Mouse (Mus musculus): ENCODE measurements around the gene Gm6676. TPM values are rescaled to one million over a fixed set of nuclear protein-coding genes. Genes with fewer than 3 reads are reported as not detected.
"Not testable (repeated sequence)": the region's sequence is repeated elsewhere in the genome, so short reads cannot be mapped to it uniquely, and the experiment has no call there.

The Gm6676 gene
- not detected in 2 replicates for polyA plus RNA-seq (2014; fragmentation: Nextera tagmentation; extraction: Ambion mirVana)

GRCm38 (mm10) chr14:7125312-7125711 is at the start of gene Gm6676:
Gm6676 (minus strand) TSS chr14:7125412.
- not testable (repeated sequence) for H3K4me3 ChIP-seq (ENCODE audit: low read depth, low read length); H3K27ac ChIP-seq (replicated peaks; ENCODE audit: low read depth, low read length); H3K4me1 ChIP-seq (ENCODE audit: control insufficient read depth, insufficient read depth, low read length); H3K9me3 ChIP-seq (replicated peaks; ENCODE audit: control insufficient read depth, low read length); H3K27me3 ChIP-seq (ENCODE audit: control insufficient read depth, insufficient read depth, low read length); DNase-seq (ENCODE audit: low spot score); ATAC-seq (replicated peaks; ENCODE audit: insufficient number of reproducible peaks, low FRiP score, low TSS enrichment, low read depth); H3K9ac ChIP-seq (replicated peaks; ENCODE audit: low read length); H3K36me3 ChIP-seq (replicated peaks; ENCODE audit: control insufficient read depth, insufficient read depth, low read depth, low read length); H3K4me2 ChIP-seq (ENCODE audit: low read depth, low read length)
- no CpG with 5 or more reads among the region's 2 CpGs for WGBS

DNA sequence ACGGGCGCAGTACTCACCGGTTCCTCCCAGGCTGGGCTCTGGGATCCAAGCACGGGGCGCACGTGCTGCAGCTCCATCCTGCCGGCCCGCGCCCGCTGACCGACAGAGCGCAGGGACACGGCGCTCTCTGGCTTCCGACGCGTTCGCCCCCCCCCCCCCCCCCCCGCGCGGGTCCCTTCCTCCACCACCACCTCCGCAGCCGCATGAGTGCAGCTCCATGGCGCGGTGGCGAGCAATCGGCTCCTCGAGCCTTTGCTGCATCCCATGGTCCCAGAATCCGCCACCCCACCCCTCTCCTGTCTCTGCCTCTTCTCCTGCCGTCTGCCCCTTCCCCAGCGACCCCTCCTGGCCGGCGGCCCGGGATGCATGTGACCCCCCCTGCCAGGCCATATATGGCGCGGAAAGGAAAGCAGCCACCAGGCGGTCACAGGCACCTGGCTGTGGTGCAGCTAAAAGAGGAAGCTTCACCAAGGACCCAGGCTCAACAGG is 49.3 kb upstream of the Gm6676 start, which contains the start of gene Gm3512:
Gene Gm3512 (minus strand): TSS at position 51 of the 489 bp plus-strand sequence.
- WGBS: no CpG with 5 or more reads among the region's 37 CpGs
- H3K9ac ChIP-seq (replicated peaks; ENCODE audit: low read length); DNase-seq (ENCODE audit: low spot score); H3K4me2 ChIP-seq (ENCODE audit: low read depth, low read length); ATAC-seq (replicated peaks; ENCODE audit: insufficient number of reproducible peaks, low FRiP score, low TSS enrichment, low read depth); H3K27ac ChIP-seq (replicated peaks; ENCODE audit: low read depth, low read length); H3K4me3 ChIP-seq (ENCODE audit: low read depth, low read length); H3K9me3 ChIP-seq (replicated peaks; ENCODE audit: control insufficient read depth, low read length); H3K4me1 ChIP-seq (ENCODE audit: control insufficient read depth, insufficient read depth, low read length); H3K27me3 ChIP-seq (ENCODE audit: control insufficient read depth, insufficient read depth, low read length); H3K36me3 ChIP-seq (replicated peaks; ENCODE audit: control insufficient read depth, insufficient read depth, low read depth, low read length): not testable (repeated sequence)

DNA sequence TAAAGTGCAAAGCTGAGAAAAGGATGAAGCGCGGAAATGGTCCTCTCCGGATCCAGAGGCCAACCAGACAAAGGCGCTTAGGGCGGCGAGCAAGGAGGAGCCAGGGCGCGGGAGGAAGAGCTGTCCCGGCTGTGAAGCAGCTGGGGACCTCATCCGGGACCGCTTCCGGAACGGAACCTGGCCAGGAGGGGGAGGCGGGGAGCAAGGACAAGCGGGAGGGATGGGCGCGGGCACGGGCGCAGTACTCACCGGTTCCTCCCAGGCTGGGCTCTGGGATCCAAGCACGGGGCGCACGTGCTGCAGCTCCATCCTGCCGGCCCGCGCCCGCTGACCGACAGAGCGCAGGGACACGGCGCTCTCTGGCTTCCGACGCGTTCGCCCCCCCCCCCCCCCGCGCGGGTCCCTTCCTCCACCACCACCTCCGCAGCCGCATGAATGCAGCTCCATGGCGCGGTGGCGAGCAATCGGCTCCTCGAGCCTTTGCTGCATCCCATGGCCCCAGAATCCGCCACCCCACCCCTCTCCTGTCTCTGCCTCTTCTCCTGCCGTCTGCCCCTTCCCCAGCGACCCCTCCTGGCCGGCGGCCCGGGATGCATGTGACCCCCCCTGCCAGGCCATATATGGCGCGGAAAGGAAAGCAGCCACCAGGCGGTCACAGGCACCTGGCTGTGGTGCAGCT is 19.9 kb downstream of the Gm6676 start:
- H3K9ac ChIP-seq (replicated peaks; ENCODE audit: low read length): peak overlapping the region; percentile 69
- peak overlapping the region; percentile 45 for H3K4me2 ChIP-seq (ENCODE audit: low read depth, low read length)
- H3K4me1 ChIP-seq (ENCODE audit: control insufficient read depth, insufficient read depth, low read length); ATAC-seq (replicated peaks; ENCODE audit: insufficient number of reproducible peaks, low FRiP score, low TSS enrichment, low read depth); H3K9me3 ChIP-seq (replicated peaks; ENCODE audit: control insufficient read depth, low read length); H3K36me3 ChIP-seq (replicated peaks; ENCODE audit: control insufficient read depth, insufficient read depth, low read depth, low read length); H3K27me3 ChIP-seq (ENCODE audit: control insufficient read depth, insufficient read depth, low read length): not testable (repeated sequence)
- peak; percentile 33 for DNase-seq (ENCODE audit: low spot score)
- peak overlapping the region; percentile 41 for H3K4me3 ChIP-seq (ENCODE audit: low read depth, low read length)
- WGBS: 0% methylated on average over 2 of the region's 54 CpGs
- 0 out of 2 replicates have a peak overlapping the region, but pooled peaks have one; percentile 28 for H3K27ac ChIP-seq (replicated peaks; ENCODE audit: low read depth, low read length)

- not testable (repeated sequence) for H3K9me3 ChIP-seq (replicated peaks; ENCODE audit: control insufficient read depth, low read length); DNase-seq (ENCODE audit: low spot score); H3K9ac ChIP-seq (replicated peaks; ENCODE audit: low read length); H3K4me2 ChIP-seq (ENCODE audit: low read depth, low read length); H3K4me1 ChIP-seq (ENCODE audit: control insufficient read depth, insufficient read depth, low read length); ATAC-seq (replicated peaks; ENCODE audit: insufficient number of reproducible peaks, low FRiP score, low TSS enrichment, low read depth); H3K27ac ChIP-seq (replicated peaks; ENCODE audit: low read depth, low read length); H3K27me3 ChIP-seq (ENCODE audit: control insufficient read depth, insufficient read depth, low read length); H3K4me3 ChIP-seq (ENCODE audit: low read depth, low read length); H3K36me3 ChIP-seq (replicated peaks; ENCODE audit: control insufficient read depth, insufficient read depth, low read depth, low read length)
- WGBS: 76% methylated on average over 1 of the region's 3 CpGs
Observed at GRCm38 (mm10) chr14:7100521-7100920, 24.7 kb downstream of the Gm6676 start, which contains the start of gene Gm3696. Gm3696 (minus strand) TSS chr14:7100621.

Other genes starting within 250 kb of the Gm6676 start
- 2.2 and 2.8 TPM in 2 replicates for gene Gm3667, start 235.4 kb downstream of the Gm6676 start, polyA plus RNA-seq (2014; fragmentation: Nextera tagmentation; extraction: Ambion mirVana)
- not detected in 2 replicates for gene Gm6356, start 151.6 kb downstream of the Gm6676 start, polyA plus RNA-seq (2014; fragmentation: Nextera tagmentation; extraction: Ambion mirVana)
- gene Gm10406, start 98.0 kb downstream of the Gm6676 start, polyA plus RNA-seq (2014; fragmentation: Nextera tagmentation; extraction: Ambion mirVana): 1.7 and 2.0 TPM in 2 replicates
- not detected in 2 replicates for gene Gm3685, start 80.4 kb downstream of the Gm6676 start, polyA plus RNA-seq (2014; fragmentation: Nextera tagmentation; extraction: Ambion mirVana)
- 2.3 and 2.5 TPM in 2 replicates for gene Gm3696, start 24.8 kb downstream of the Gm6676 start, polyA plus RNA-seq (2014; fragmentation: Nextera tagmentation; extraction: Ambion mirVana)
- gene Gm3512, start 49.1 kb upstream of the Gm6676 start, polyA plus RNA-seq (2014; fragmentation: Nextera tagmentation; extraction: Ambion mirVana): 5.2 and 5.6 TPM in 2 replicates
- not detected in 2 replicates for gene Gm16434, start 69.1 kb upstream of the Gm6676 start, polyA plus RNA-seq (2014; fragmentation: Nextera tagmentation; extraction: Ambion mirVana)
- gene Gm3727, start 139.3 kb upstream of the Gm6676 start, polyA plus RNA-seq (2014; fragmentation: Nextera tagmentation; extraction: Ambion mirVana): not detected in 2 replicates
- 1.1 and 1.5 TPM in 2 replicates for gene Gm3739, start 189.6 kb upstream of the Gm6676 start, polyA plus RNA-seq (2014; fragmentation: Nextera tagmentation; extraction: Ambion mirVana)
- not detected in 2 replicates for gene Gm5797, start 207.0 kb upstream of the Gm6676 start, polyA plus RNA-seq (2014; fragmentation: Nextera tagmentation; extraction: Ambion mirVana)
- not detected in 2 replicates for gene Gm8374, start 239.7 kb upstream of the Gm6676 start, polyA plus RNA-seq (2014; fragmentation: Nextera tagmentation; extraction: Ambion mirVana)